Mouse (Mus musculus): Measurements from ENCODE around the gene Xpc. TPM values are rescaled to one million over a fixed set of nuclear protein-coding genes. Genes with fewer than 3 reads are reported as not detected.
A peak's percentile ranks its signal among the peaks of the same experiment; 100 is the strongest.

The Xpc gene
- total and polyA plus RNA-seq, 2 experiments from 2014 or later, result 15.0 to 39.0 TPM

DNA sequence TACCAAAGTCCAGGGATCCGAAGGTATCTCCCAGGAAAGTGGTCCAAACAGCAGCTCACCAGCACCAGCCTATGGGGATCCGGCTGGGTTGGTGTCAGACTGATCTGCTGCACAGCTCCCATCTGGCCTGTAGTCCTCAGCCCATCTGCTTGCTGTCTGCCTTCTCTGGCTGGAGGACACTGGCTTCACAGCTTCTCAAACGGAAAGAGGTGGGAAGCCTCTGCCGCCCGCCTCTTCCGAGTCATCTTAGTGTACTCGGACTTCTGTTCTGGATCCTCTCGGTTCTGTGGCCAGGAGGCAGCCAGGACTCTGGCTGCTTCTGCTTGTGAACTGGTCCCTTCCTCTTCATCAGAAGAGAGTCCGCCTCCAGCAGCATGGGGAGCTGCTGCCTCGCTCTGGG lies 25.8 kb downstream of the Xpc start:
- Histone ChIP-seq H3K4me1 (ENCODE audit: insufficient read depth) (no peaks in the 10 kb centered on the region), H3K36me3 (ENCODE audit: insufficient read depth) (peaks cover 78% of the 10 kb centered on the region), H3K27ac (ENCODE audit: low read depth, low read length) (no peak overlapping the region), H3K9ac (no peak overlapping the region), H3K4me2 (ENCODE audit: low read depth) (no peak overlapping the region), H3K9me3 (ENCODE audit: low read length) (no peaks in the 10 kb centered on the region), H3K27me3 (ENCODE audit: insufficient read depth, low read length) (no peaks in the 10 kb centered on the region), H3K4me3 (ENCODE audit: low read depth, low read length) (no peak overlapping the region)
- 0 out of 2 replicates have a peak, but pooled peaks have one; percentile 25 for ATAC-seq
- DNase-seq, result no peak
- WGBS, result 79% methylated on average over 10 of the region's 10 CpGs
- no peak for TF ChIP-seq CTCF (IDR thresholded peaks at IDR 0.05; ENCODE audit: low read depth)

DNA sequence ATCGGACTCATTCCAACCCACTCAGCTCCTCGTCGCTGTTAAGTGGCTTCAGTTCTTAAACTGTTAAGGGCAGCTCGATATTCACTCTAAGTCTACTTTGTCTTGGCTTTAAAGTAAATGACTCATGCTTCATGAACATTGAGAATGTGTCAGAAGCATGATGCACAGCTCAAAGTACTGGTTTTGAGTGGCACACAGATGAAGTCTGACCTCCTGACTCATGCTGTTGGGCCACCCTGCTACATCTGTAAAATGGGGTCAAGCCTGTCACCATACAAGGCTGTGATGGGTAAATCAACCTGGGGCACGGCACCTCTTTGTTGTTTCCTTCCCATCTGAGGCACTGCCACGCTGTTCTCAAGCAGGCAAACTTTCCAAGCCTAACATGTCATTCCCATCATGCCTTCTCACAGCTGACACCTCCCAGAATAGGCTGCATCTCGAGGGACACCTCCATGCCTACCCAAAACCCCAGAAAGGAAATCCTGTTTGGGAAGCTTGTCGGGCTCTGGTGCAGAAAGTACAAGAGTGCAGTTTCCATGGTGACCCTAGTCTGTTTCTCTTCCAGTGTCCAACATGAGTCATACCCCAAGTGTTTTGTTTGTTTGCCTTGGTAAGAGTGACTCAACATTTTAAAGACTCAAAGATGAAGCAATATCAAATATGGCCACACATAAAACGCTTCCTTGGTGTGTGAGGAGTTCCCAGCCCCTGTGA lies 27.0 kb downstream of the Xpc start:
- peaks cover 77% of the 10 kb centered on the region for H3K36me3 ChIP-seq (ENCODE audit: insufficient read depth)
- no peaks in the 10 kb centered on the region for H3K9me3 ChIP-seq (ENCODE audit: low read length)
- DNase-seq (peak; percentile 3), ATAC-seq (no peak)
- H3K27ac ChIP-seq (ENCODE audit: low read depth, low read length), result no peak overlapping the region
- H3K9ac ChIP-seq, result no peak overlapping the region
- H3K4me2 ChIP-seq (ENCODE audit: low read depth), result no peak overlapping the region
- H3K4me3 ChIP-seq (ENCODE audit: low read depth, low read length), result no peak overlapping the region
- no peaks in the 10 kb centered on the region for H3K4me1 ChIP-seq (ENCODE audit: insufficient read depth)
- WGBS, result 79% methylated on average over 9 of the region's 9 CpGs
- no peak for TF ChIP-seq CTCF (IDR thresholded peaks at IDR 0.05; ENCODE audit: low read depth)
- H3K27me3 ChIP-seq (ENCODE audit: insufficient read depth, low read length), result no peaks in the 10 kb centered on the region

DNA sequence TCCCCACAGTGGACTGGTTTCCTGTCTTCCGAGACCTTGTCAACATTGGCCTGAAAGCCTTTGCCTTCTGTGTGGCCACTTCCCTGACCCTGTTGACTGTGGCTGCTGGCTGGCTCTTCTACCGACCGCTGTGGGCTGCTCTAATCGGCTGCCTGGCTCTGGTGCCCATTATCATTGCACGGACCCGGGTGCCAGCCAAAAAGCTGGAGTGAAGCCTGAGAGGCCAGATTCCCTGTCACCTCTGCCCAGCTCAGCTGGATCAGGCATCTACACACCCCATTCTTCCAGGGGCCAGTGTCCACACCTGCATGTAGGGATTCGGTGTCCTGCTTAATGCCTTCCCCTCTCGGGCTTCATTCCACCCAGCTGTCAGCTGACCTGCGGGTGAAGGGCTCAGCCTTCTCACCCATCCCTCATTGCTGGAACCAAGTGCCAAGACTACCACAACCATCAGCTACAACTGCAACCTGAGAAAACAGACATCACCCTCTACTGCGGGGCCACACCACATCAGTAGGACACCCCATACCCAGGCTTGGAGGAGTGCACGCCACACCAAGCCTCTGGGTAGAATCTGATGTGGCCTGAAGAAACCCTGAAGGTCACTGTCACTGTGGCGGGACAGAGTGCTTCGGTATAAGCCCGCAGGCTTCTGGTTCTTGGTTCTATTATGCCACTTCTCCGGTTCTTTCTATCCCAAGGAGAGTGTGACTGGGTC lies 28.8 kb downstream of the Xpc start:
- Histone ChIP-seq H3K4me2 (ENCODE audit: low read depth) (no peak overlapping the region), H3K4me1 (ENCODE audit: insufficient read depth) (no peaks in the 10 kb centered on the region), H3K9ac (no peak overlapping the region), H3K27me3 (ENCODE audit: insufficient read depth, low read length) (no peaks in the 10 kb centered on the region), H3K4me3 (ENCODE audit: low read depth, low read length) (no peak overlapping the region), H3K9me3 (ENCODE audit: low read length) (no peaks in the 10 kb centered on the region), H3K27ac (ENCODE audit: low read depth, low read length) (no peak overlapping the region), H3K36me3 (ENCODE audit: insufficient read depth) (peaks cover 82% of the 10 kb centered on the region)
- ATAC-seq, result no peak
- no peak for TF ChIP-seq CTCF (IDR thresholded peaks at IDR 0.05; ENCODE audit: low read depth)
- 91% methylated on average over 15 of the region's 15 CpGs for WGBS
- no peak for DNase-seq

DNA sequence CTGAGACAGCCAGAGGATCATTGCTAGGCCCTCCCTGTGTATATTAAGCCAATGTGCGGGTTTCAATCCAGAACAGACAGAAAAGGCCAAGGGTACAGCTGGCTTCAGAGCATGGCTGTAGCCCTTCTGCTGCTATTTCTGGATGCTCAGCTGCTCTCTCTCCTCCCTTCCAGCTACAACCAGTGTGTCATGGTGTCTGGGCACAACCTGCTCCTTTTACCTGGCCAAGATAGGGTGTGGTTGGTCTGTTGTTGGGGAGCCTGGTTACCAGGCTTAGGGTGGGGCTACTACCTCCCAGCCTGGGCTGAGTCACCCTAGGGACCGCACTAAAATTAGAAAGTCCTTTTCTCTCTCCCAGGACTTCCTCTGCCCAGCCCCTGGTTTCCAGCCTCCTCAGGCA lies 32.3 kb downstream of the Xpc start:
- Histone ChIP-seq H3K4me3 (ENCODE audit: low read depth, low read length) (no peak overlapping the region), H3K4me2 (ENCODE audit: low read depth) (no peak overlapping the region), H3K27me3 (ENCODE audit: insufficient read depth, low read length) (no peaks in the 10 kb centered on the region), H3K36me3 (ENCODE audit: insufficient read depth) (peaks cover 92% of the 10 kb centered on the region), H3K27ac (ENCODE audit: low read depth, low read length) (no peak overlapping the region), H3K4me1 (ENCODE audit: insufficient read depth) (no peaks in the 10 kb centered on the region), H3K9ac (no peak overlapping the region), H3K9me3 (ENCODE audit: low read length) (no peaks in the 10 kb centered on the region)
- WGBS, result 98% methylated on average over 2 of the region's 2 CpGs
- DNase-seq, result no peak
- TF ChIP-seq CTCF (IDR thresholded peaks at IDR 0.05; ENCODE audit: low read depth), result no peak
- no peak for ATAC-seq

DNA sequence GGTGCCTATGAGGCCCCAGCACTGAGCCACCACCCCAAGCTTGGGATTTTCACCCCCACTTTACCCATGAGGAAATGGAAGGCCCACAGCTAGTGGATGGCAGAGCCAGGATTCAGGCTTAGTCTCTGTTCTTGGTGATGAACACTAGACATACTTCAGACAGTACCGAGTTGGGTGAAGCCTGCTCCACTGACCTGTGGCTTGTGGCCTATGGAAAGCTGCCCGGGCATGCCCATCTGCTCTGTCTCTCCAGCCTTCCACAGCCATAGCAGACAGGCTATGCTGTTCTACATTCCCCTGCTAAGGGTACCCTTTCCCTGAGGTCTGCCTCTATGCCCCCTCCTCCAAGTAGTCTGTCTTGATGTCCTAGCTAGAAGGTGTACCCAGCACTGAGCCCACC lies 39.1 kb downstream of the Xpc start:
- Histone ChIP-seq H3K4me1 (ENCODE audit: insufficient read depth) (peaks cover 17% of the 10 kb centered on the region), H3K4me2 (ENCODE audit: low read depth) (no peak overlapping the region), H3K9ac (no peak overlapping the region), H3K4me3 (ENCODE audit: low read depth, low read length) (no peak overlapping the region), H3K36me3 (ENCODE audit: insufficient read depth) (peaks cover 53% of the 10 kb centered on the region), H3K27me3 (ENCODE audit: insufficient read depth, low read length) (no peaks in the 10 kb centered on the region), H3K9me3 (ENCODE audit: low read length) (no peaks in the 10 kb centered on the region), H3K27ac (ENCODE audit: low read depth, low read length) (no peak overlapping the region)
- DNase-seq (no peak), ATAC-seq (no peak)
- WGBS, result 95% methylated on average over 2 of the region's 2 CpGs
- TF ChIP-seq CTCF (IDR thresholded peaks at IDR 0.05; ENCODE audit: low read depth), result no peak

DNA sequence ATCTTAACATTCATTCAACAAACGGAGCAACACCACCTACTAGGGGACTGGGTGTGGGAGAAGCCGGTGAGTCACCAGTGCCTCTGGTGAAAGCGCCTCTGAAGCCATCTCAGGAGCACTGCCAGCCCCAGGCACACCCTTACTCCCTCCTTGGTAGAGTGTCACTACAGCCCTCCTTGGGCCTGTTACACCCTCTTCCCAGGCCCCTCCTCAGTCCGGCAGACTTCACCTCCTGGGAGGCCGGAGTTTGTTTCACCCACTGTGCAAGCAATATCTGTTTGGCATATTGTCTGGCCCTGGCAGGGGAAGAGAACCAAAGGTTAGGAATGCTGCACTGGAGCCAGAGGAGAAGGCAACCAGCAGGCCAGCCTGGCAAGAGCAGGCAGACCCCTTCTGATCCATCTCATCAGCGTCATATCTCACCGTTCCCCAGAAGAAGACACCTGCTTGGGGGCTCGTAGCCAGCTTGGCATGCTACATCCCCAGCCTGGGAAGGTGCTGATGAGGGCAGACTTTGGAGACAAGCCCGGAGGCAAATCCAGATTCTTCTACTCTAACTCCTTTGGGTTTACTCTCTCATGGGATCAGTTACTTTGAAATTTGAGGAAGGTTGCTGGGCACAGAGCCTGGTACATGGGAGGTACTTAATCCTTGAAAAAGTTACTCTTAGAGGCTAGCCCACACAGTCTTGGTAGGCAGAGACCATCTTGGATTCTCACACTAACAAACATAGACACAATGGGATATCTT lies 41.1 kb downstream of the Xpc start:
- ATAC-seq, result no peak
- 36% methylated on average over 9 of the region's 9 CpGs for WGBS
- peak overlapping the region; percentile 68 for H3K4me3 ChIP-seq (ENCODE audit: low read depth, low read length)
- TF ChIP-seq CTCF (IDR thresholded peaks at IDR 0.05; ENCODE audit: low read depth), result no peak
- H3K4me1 ChIP-seq (ENCODE audit: insufficient read depth), result peaks cover 17% of the 10 kb centered on the region
- no peaks in the 10 kb centered on the region for H3K27me3 ChIP-seq (ENCODE audit: insufficient read depth, low read length)
- H3K9ac ChIP-seq, result peak overlapping the region; percentile 61
- DNase-seq, result no peak
- H3K9me3 ChIP-seq (ENCODE audit: low read length), result no peaks in the 10 kb centered on the region
- peak overlapping the region; percentile 85 for H3K4me2 ChIP-seq (ENCODE audit: low read depth)
- no peak overlapping the region for H3K27ac ChIP-seq (ENCODE audit: low read depth, low read length)
- H3K36me3 ChIP-seq (ENCODE audit: insufficient read depth), result peaks cover 40% of the 10 kb centered on the region
